8 mouse cellular contexts compared by ENCODE assay signal in genomic region chr1:180225500-180226220, GRCm38 (mm10). TPM values are rescaled to one million over a fixed set of nuclear protein-coding genes. Genes with fewer than 3 reads are reported as not detected.
DNase-seq lines count a peak whose midpoint lies in the region; ATAC-seq and TF ChIP-seq lines count a peak whose summit lies in the region.

No protein-coding gene starts in this region.

- H3K27me3 ChIP-seq in neural tube, embryonic 13.5 days, result no peaks in the 10 kb centered on the region

- peak overlapping the region; percentile 65 for H3K9ac ChIP-seq in neural tube, embryonic 13.5 days

- no peaks in the 10 kb centered on the region for H3K9me3 ChIP-seq in neural tube, embryonic 13.5 days

- H3K4me1 ChIP-seq in lung, adult 2 months (ENCODE audit: control insufficient read depth, insufficient read depth, low read length), result no peaks in the 10 kb centered on the region
- peaks cover 17% of the 10 kb centered on the region for H3K4me1 ChIP-seq in neural tube, embryonic 13.5 days (replicated peaks)

- H3K4me3 ChIP-seq in lung, adult 2 months (replicated peaks; ENCODE audit: extremely low read depth, low read depth, low read length), result peak overlapping the region; percentile 4
- peak overlapping the region; percentile 45 for H3K4me3 ChIP-seq in neural tube, embryonic 13.5 days

- H3K36me3 ChIP-seq in neural tube, embryonic 13.5 days, result peaks cover 12% of the 10 kb centered on the region; the same call in 1 of the 2 replicates

- TF ChIP-seq CTCF in lung, adult 2 months (IDR thresholded peaks at IDR 0.05; ENCODE audit: insufficient read depth, low read length), result no peak

- peak; percentile 89 for ATAC-seq in neural tube, embryonic 13.5 days (ENCODE audit: low read depth)

- H3K4me2 ChIP-seq in neural tube, embryonic 13.5 days, result peak overlapping the region; percentile 67

- WGBS in lung, adult 2 months, result 15% methylated on average over 21 of the region's 21 CpGs
- WGBS in neural tube, embryonic 13.5 days, result 17% methylated on average over 21 of the region's 21 CpGs

- no peak for TF ChIP-seq POLR2A in lung, adult 2 months (IDR thresholded peaks at IDR 0.05; ENCODE audit: borderline replicate concordance, extremely low read depth, low read depth, low read length)

- peak; percentile 25 for DNase-seq in ovary, adult 18-20 months (ENCODE audit: low spot score)
- no peak for DNase-seq in ovary, postnatal 10 days (ENCODE audit: low spot score)
- DNase-seq in cerebellum, postnatal 36 days, result peak; percentile 68 to 83
- DNase-seq in gastrocnemius, postnatal 25 days, result peak; percentile 55
- peak; percentile 68 for DNase-seq in kidney, adult 11 months
- peak; percentile 59 for DNase-seq in lung, adult 2 months
- peak; percentile 75 for DNase-seq in thymus, postnatal 25 days

- peak overlapping the region; percentile 79 for H3K27ac ChIP-seq in neural tube, embryonic 13.5 days (replicated peaks)

RNA-seq across cellular contexts. Expression of gene Coq8a, which starts 26.3 kb away (rescaled TPM):
- total RNA-seq in gastrocnemius, postnatal 25 days (2021), result 100 to 1,000 TPM; 871 to 916 TPM
- polyA plus RNA-seq in lung, adult 2 months (2012; rRNA removed), result 11.1 and 37.6 TPM in 2 replicates
- polyA plus RNA-seq in neural tube, embryonic 13.5 days (2015; fragmentation: Nextera tagmentation; extraction: Ambion mirVana), result 1.8 and 3.1 TPM in 2 replicates

RNA-seq across cellular contexts. Expression of gene Psen2, which starts 37.6 kb away (rescaled TPM):
- total RNA-seq in gastrocnemius, postnatal 25 days (2021), result 1 to 10 TPM; 6.8 to 8.4 TPM
- 70.0 and 74.4 TPM in 2 replicates for polyA plus RNA-seq in lung, adult 2 months (2012; rRNA removed)
- polyA plus RNA-seq in neural tube, embryonic 13.5 days (2015; fragmentation: Nextera tagmentation; extraction: Ambion mirVana), result 11.9 and 13.0 TPM in 2 replicates
